Mouse (Mus musculus): Measurements from ENCODE around the gene Casc4.
A peak's percentile ranks its signal among the peaks of the same experiment; 100 is the strongest.
"Not testable (repeated sequence)": the region's sequence is repeated elsewhere in the genome, so short reads cannot be mapped to it uniquely, and the experiment has no call there.

Casc4 gene

GRCm38 (mm10) chr2:121916047-121916970 is 49.5 kb downstream of the Casc4 start:
- DNase-seq = no peak

- not testable (repeated sequence) for DNase-seq
These were observed 70.9 kb downstream of the Casc4 start for GRCm38 (mm10) chr2:121937624-121938023.

GRCm38 (mm10) chr2:121943364-121943763 is 76.6 kb downstream of the Casc4 start:
- no peak for DNase-seq

GRCm38 (mm10) chr2:121954971-121955656 is 88.3 kb downstream of the Casc4 start:
- DNase-seq = peak; percentile 15

GRCm38 (mm10) chr2:121955765-121956223 is 89.0 kb downstream of the Casc4 start, which contains the start of the genes Ctdspl2 and Mageb3:
Gene Ctdspl2 (plus strand): TSS chr2:121956001.
Gene Mageb3 (minus strand): TSS chr2:121956092.
- DNase-seq = peak; percentile 99

DNA sequence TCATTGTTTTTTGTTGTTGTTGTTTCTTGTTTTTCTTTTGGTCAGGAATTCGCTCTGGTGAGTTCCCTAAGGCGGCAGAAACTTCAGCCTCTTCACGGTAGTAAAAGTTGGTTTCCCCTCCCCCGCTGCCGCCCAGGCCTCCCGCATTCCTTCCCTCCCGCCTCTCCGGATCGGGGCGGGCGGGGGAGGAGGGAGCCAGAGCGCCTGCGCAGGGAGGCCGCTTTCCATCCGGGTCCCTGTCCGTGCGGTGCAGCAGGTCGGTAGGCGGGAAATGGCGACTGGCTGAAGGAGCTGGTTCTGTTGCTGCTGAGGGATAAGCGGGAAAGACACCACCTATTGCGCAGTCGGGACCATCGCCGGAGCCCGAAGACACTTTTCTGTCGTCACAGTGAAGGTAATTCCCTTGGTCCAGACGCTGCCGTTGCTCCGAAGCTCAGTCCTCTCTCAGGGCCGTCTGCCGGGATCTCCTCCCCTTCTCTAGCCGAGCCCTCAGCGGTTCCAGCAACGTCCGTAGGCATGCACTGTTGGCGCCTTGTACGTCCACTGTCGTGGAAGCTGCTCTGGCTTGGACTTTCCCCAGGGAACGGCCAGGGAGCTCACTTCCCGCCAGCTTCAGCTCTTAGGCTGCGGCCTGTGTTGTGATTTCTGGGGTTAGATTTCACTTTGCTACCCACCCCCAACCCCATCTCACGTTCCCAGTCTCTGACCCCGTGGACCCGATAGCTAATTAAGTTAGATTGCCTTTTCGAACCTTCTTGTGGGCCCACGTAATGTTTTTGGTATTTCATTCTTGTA is 89.7 kb downstream of the Casc4 start:
- DNase-seq = peak; percentile 96

- DNase-seq = no peak
These were observed 90.5 kb downstream of the Casc4 start for GRCm38 (mm10) chr2:121957216-121957792.

Data from thymus, postnatal 4 days (tissue).